In the genomic region with DNA sequence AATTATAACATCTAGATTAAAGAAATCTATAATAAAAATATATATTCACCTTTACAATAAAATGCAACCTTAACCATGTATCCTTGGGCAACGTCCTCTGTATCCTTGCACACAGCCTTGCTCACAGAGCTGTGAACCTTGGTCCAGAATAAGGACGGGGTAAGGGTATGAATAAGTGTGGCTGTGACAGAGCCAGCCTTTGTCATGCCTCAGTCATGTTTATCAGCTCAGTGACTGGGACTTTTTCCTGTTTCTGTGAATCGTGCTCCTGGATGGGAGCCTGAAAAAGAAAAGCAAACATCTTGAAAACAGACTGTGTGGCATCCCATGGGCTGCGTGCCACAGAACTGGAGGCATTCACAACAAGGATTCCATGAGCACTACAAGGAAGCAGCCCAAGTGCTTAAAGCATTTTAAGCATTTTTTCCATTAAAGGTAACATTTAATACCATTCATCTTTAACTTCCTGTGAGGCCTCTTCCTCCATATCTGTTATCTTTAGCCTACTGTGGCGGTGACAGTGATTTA, we compare ENCODE assay signal across 13 mouse cellular contexts.
DNase-seq lines count a peak whose midpoint lies in the region; ATAC-seq and TF ChIP-seq lines count a peak whose summit lies in the region.
"Had no signal": no experiment of that assay in that cellular context is flagged by ENCODE, and none has a peak within 500 bp of the region (broad histone marks: within the 10 kb centered on the region; RNA-seq: fewer than 3 reads in every experiment).

No protein-coding gene starts in this region.

- H3K36me3 ChIP-seq in forebrain, postnatal 0 days (ENCODE audit: insufficient read depth): no peaks in the 10 kb centered on the region
- H3K36me3 ChIP-seq in hindbrain, embryonic 12.5 days: no peaks in the 10 kb centered on the region
- no peaks in the 10 kb centered on the region for H3K36me3 ChIP-seq in liver, postnatal 0 days (replicated peaks; ENCODE audit: insufficient read depth, low read length)
- H3K36me3 ChIP-seq: embryonic facial prominence, embryonic 12.5 days; heart, embryonic 13.5 days; hindbrain, embryonic 15.5 days had no signal

- TF ChIP-seq EP300 in liver, postnatal 0 days (IDR thresholded peaks at IDR 0.05; ENCODE audit: low read depth): no peak

- no peak overlapping the region for H3K27ac ChIP-seq in forebrain, postnatal 0 days (ENCODE audit: low read depth, low read length)
- H3K27ac ChIP-seq in hindbrain, embryonic 12.5 days: no peak overlapping the region
- no peak overlapping the region for H3K27ac ChIP-seq in liver, postnatal 0 days (ENCODE audit: low read depth)
- H3K27ac ChIP-seq: embryonic facial prominence, embryonic 12.5 days; heart, embryonic 13.5 days; hindbrain, embryonic 15.5 days; macrophage had no signal

- H3K9me3 ChIP-seq in forebrain, postnatal 0 days (ENCODE audit: low read length): no peaks in the 10 kb centered on the region
- no peaks in the 10 kb centered on the region for H3K9me3 ChIP-seq in hindbrain, embryonic 12.5 days (replicated peaks)
- no peaks in the 10 kb centered on the region for H3K9me3 ChIP-seq in liver, postnatal 0 days (ENCODE audit: low read length)
- H3K9me3 ChIP-seq: embryonic facial prominence, embryonic 12.5 days; heart, embryonic 13.5 days; hindbrain, embryonic 15.5 days had no signal

- WGBS in forebrain, postnatal 0 days: 55% methylated on average over 5 of the region's 5 CpGs
- WGBS in hindbrain, embryonic 12.5 days: 80% methylated on average over 5 of the region's 5 CpGs
- WGBS in liver, postnatal 0 days (ENCODE audit: insufficient replicate concordance): 49% methylated on average over 5 of the region's 5 CpGs

- H3K9ac ChIP-seq in forebrain, postnatal 0 days: no peak overlapping the region
- no peak overlapping the region for H3K9ac ChIP-seq in hindbrain, embryonic 12.5 days
- H3K9ac ChIP-seq in liver, postnatal 0 days (replicated peaks): no peak overlapping the region
- H3K9ac ChIP-seq: embryonic facial prominence, embryonic 12.5 days; heart, embryonic 13.5 days; hindbrain, embryonic 15.5 days had no signal

- no peak overlapping the region for H3K4me2 ChIP-seq in forebrain, postnatal 0 days (ENCODE audit: low read depth)
- no peak overlapping the region for H3K4me2 ChIP-seq in hindbrain, embryonic 12.5 days (replicated peaks)
- H3K4me2 ChIP-seq in liver, postnatal 0 days (ENCODE audit: low read depth, low read length): no peak overlapping the region
- H3K4me2 ChIP-seq: embryonic facial prominence, embryonic 12.5 days; heart, embryonic 13.5 days; hindbrain, embryonic 15.5 days had no signal

- DNase-seq in cerebellum, adult 18-20 months: peak; percentile 5 to 8
- no peak for DNase-seq in cerebellum, adult 11-12 months
- DNase-seq in forebrain, postnatal 0 days: peak; percentile 81
- peak; percentile 51 to 64 for DNase-seq in layer of hippocampus, postnatal 36 days
- DNase-seq in right cerebral cortex, adult 18-20 months: peak; percentile 43
- DNase-seq in heart, adult 18-20 months: no peak
- DNase-seq in liver, postnatal 0 days: no peak
- DNase-seq: thymus, postnatal 4 days had no signal

- H3K4me3 ChIP-seq in forebrain, postnatal 0 days (ENCODE audit: low read depth, low read length): no peak overlapping the region
- no peak overlapping the region for H3K4me3 ChIP-seq in hindbrain, embryonic 12.5 days
- H3K4me3 ChIP-seq in liver, postnatal 0 days (ENCODE audit: low read depth, low read length): no peak overlapping the region
- H3K4me3 ChIP-seq: embryonic facial prominence, embryonic 12.5 days; heart, embryonic 13.5 days; hindbrain, embryonic 15.5 days had no signal

- no peaks in the 10 kb centered on the region for H3K27me3 ChIP-seq in forebrain, postnatal 0 days (ENCODE audit: insufficient read depth, low read length)
- no peaks in the 10 kb centered on the region for H3K27me3 ChIP-seq in hindbrain, embryonic 12.5 days
- no peaks in the 10 kb centered on the region for H3K27me3 ChIP-seq in liver, postnatal 0 days (ENCODE audit: insufficient read depth, low read length)
- H3K27me3 ChIP-seq: embryonic facial prominence, embryonic 12.5 days; heart, embryonic 13.5 days; hindbrain, embryonic 15.5 days had no signal

- ATAC-seq in forebrain, postnatal 0 days: peak; percentile 79
- ATAC-seq in hindbrain, embryonic 12.5 days (ENCODE audit: low FRiP score): no peak
- no peak for ATAC-seq in liver, postnatal 0 days

- H3K4me1 ChIP-seq in forebrain, postnatal 0 days (ENCODE audit: insufficient read depth): no peaks in the 10 kb centered on the region
- H3K4me1 ChIP-seq in hindbrain, embryonic 12.5 days: no peaks in the 10 kb centered on the region
- H3K4me1 ChIP-seq in liver, postnatal 0 days (ENCODE audit: insufficient read depth): no peaks in the 10 kb centered on the region
- H3K4me1 ChIP-seq: embryonic facial prominence, embryonic 12.5 days; heart, embryonic 13.5 days; hindbrain, embryonic 15.5 days had no signal

- no peak for TF ChIP-seq CTCF in forebrain, postnatal 0 days (IDR thresholded peaks at IDR 0.05; ENCODE audit: low read depth)
- TF ChIP-seq CTCF in liver, postnatal 0 days (IDR thresholded peaks at IDR 0.05; ENCODE audit: low read depth): no peak

Comparison
In these comparisons a context has a peak if more than half of its experiments do, and no peak if none do; other contexts are left out.
1. DNase-seq: peak in cerebellum, adult 18-20 months (2 of 2), forebrain, postnatal 0 days (single experiment), layer of hippocampus, postnatal 36 days (2 of 2) and right cerebral cortex, adult 18-20 months (single experiment); none in cerebellum, adult 11-12 months (single experiment), heart, adult 18-20 months (0 of 2) and liver, postnatal 0 days (single experiment).